Mouse (Mus musculus) gastrocnemius, postnatal 25 days (tissue): ENCODE results near the gene Zfand6. TPM values are rescaled to one million over a fixed set of nuclear protein-coding genes. Genes with fewer than 3 reads are reported as not detected.

Experiments used
- DNase-seq: peaks from one replicate; pipeline ENCODE4 v3.0.0; 2022
- long read RNA-seq, 2 experiments: library from polyadenylated mRNA; stranded (forward); transcript quantifications; one replicate each; pipeline ENCODE4 v2.0.0; 2021
- total RNA-seq, 2 experiments: library from RNA; stranded (reverse); gene quantifications; 1 replicate in 1 of 2; 2 replicates in 1 of 2; pipeline ENCODE4 v1.2.3; 2021

Zfand6 gene
- 10 to 100 TPM; 89.6 to 91.9 TPM for total RNA-seq
- long read RNA-seq, experiment 1, transcript Zfand6-202 (7 exons, 1,538 nt): minor isoform, 29 of 145 reads
- long read RNA-seq, experiment 1, transcript Zfand6-208 (7 exons, 2,955 nt): major isoform, 66 of 145 reads
- long read RNA-seq, experiment 1, partial matches to known transcripts: 3 of 145 reads
- long read RNA-seq, experiment 1, other reads (novel, unspliced or antisense): 36 of 145 reads
- long read RNA-seq, experiment 2, transcript Zfand6-208 (7 exons, 2,955 nt): major isoform, 81 of 155 reads
- long read RNA-seq, experiment 2, transcript Zfand6-202 (7 exons, 1,538 nt): minor isoform, 36 of 155 reads
- long read RNA-seq, experiment 2, partial matches to known transcripts: 3 of 155 reads
- long read RNA-seq, experiment 2, other reads (novel, unspliced or antisense): 27 of 155 reads

- peak; percentile 98 for DNase-seq
These were observed at the start of gene Zfand6 for GRCm38 (mm10) chr7:84689251-84690100. Zfand6 (minus strand) TSS chr7:84689959.

- no peak for DNase-seq
These were observed 47.0 kb upstream of the Zfand6 start for GRCm38 (mm10) chr7:84736803-84737202.

GRCm38 (mm10) chr7:84733038-84733437 lies 43.3 kb upstream of the Zfand6 start:
- no peak for DNase-seq

- DNase-seq: no peak
These were observed 42.3 kb upstream of the Zfand6 start for GRCm38 (mm10) chr7:84732052-84732451.

GRCm38 (mm10) chr7:84731076-84731475 lies 41.3 kb upstream of the Zfand6 start:
- DNase-seq: no peak

- no peak for DNase-seq
These were observed 33.2 kb upstream of the Zfand6 start for GRCm38 (mm10) chr7:84722804-84723459.

- DNase-seq: no peak
These were observed 20.7 kb upstream of the Zfand6 start for GRCm38 (mm10) chr7:84710287-84710958.

- no peak for DNase-seq
These were observed 17.1 kb upstream of the Zfand6 start for GRCm38 (mm10) chr7:84706877-84707276.

- DNase-seq: no peak
These were observed 346 bp upstream of the Zfand6 start for GRCm38 (mm10) chr7:84690101-84690509.

- DNase-seq: no peak
These were observed 1.8 kb downstream of the Zfand6 start for GRCm38 (mm10) chr7:84687653-84688580.

GRCm38 (mm10) chr7:84686380-84686779 lies 3.4 kb downstream of the Zfand6 start:
- no peak for DNase-seq

GRCm38 (mm10) chr7:84684675-84685074 lies 5.1 kb downstream of the Zfand6 start:
- no peak for DNase-seq

- DNase-seq: no peak
These were observed 8.2 kb downstream of the Zfand6 start for GRCm38 (mm10) chr7:84681558-84681957.

GRCm38 (mm10) chr7:84680931-84681330 lies 8.8 kb downstream of the Zfand6 start:
- DNase-seq: no peak

GRCm38 (mm10) chr7:84680092-84680491 lies 9.7 kb downstream of the Zfand6 start:
- no peak for DNase-seq

- peak; percentile 65 for DNase-seq
These were observed 10.5 kb downstream of the Zfand6 start for GRCm38 (mm10) chr7:84679264-84679663.

- no peak for DNase-seq
These were observed 16.7 kb downstream of the Zfand6 start for GRCm38 (mm10) chr7:84673103-84673502.

- no peak for DNase-seq
These were observed 20.1 kb downstream of the Zfand6 start for GRCm38 (mm10) chr7:84669554-84670152.

- DNase-seq: no peak
These were observed 21.8 kb downstream of the Zfand6 start for GRCm38 (mm10) chr7:84667946-84668345.

- no peak for DNase-seq
These were observed 37.0 kb downstream of the Zfand6 start for GRCm38 (mm10) chr7:84652740-84653139.

GRCm38 (mm10) chr7:84651987-84652321 lies 37.8 kb downstream of the Zfand6 start:
- no peak for DNase-seq
